Mouse (Mus musculus): ENCODE measurements around the gene Lgals3bp.
A peak's percentile ranks its signal among the peaks of the same experiment; 100 is the strongest.

Lgals3bp gene

DNA sequence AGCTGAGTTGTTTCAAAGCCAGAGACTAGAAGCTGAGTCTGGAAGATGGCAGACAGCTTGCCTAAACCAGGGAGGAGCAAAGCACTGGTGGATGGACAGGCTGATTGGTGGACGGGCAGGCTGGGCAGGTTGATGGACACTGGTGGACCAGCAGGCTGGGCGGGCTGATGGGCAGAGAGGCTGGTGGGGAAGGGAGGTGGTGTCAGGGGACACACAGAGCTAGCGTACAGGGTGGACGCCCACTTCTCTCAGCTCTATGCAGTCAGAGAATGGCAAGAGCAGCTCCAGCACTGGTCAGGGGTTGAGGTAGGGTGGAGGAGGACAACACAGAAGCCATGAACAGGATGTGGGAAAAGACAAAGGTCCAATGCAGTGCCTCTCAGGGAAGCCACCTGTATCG lies 32.6 kb downstream of the Lgals3bp start:
- Histone ChIP-seq H3K9me3 (ENCODE audit: low read length) (no peaks in the 10 kb centered on the region), H3K27me3 (ENCODE audit: insufficient read depth, low read length) (peaks cover 10% of the 10 kb centered on the region; the same call in 1 of the 2 replicates), H3K36me3 (ENCODE audit: insufficient read depth, low read length) (no peaks in the 10 kb centered on the region), H3K4me3 (replicated peaks; ENCODE audit: low read length) (no peak overlapping the region), H3K4me1 (replicated peaks; ENCODE audit: low read depth, low read length) (peaks cover 45% of the 10 kb centered on the region)
- no peak for TF ChIP-seq POU5F1 (IDR thresholded peaks at IDR 0.05; ENCODE audit: borderline replicate concordance, low read length)
- TF ChIP-seq NANOG (IDR thresholded peaks at IDR 0.05; ENCODE audit: borderline replicate concordance, low read length), result no peak
- no peak for TF ChIP-seq CTCF (conservative IDR thresholded peaks at IDR 0.05; ENCODE audit: low read length)

DNA sequence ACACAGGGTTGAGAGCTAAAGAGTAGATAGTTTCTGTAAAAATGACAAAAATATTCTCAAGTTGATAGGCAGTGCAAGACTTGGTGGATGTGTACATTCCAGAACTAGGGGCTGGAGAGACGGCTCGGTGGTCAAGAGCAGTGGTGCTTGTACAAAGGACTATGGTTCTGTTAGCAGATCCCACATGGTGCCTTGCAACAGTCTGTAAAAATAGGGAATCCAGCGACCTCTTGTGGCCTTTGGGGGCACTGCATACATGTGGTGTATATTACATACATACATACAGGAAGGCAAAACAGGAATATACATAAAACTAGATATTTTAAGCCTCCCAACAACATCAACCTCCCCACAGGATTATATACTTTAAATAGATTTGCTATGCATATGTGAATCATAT lies 33.6 kb downstream of the Lgals3bp start:
- H3K4me3 ChIP-seq (replicated peaks; ENCODE audit: low read length), result no peak overlapping the region
- H3K27me3 ChIP-seq (ENCODE audit: insufficient read depth, low read length), result peaks cover 17% of the 10 kb centered on the region
- TF ChIP-seq POU5F1 (IDR thresholded peaks at IDR 0.05; ENCODE audit: borderline replicate concordance, low read length) (no peak), CTCF (conservative IDR thresholded peaks at IDR 0.05; ENCODE audit: low read length) (peak; percentile 78)

GRCm38 (mm10) chr11:118366559-118366958 lies 35.3 kb downstream of the Lgals3bp start:
- H3K4me1 ChIP-seq (replicated peaks; ENCODE audit: low read depth, low read length), result peaks cover 34% of the 10 kb centered on the region
- no peaks in the 10 kb centered on the region for H3K9me3 ChIP-seq (ENCODE audit: low read length)
- TF ChIP-seq NANOG (IDR thresholded peaks at IDR 0.05; ENCODE audit: borderline replicate concordance, low read length), result no peak
- no peak for TF ChIP-seq CTCF (conservative IDR thresholded peaks at IDR 0.05; ENCODE audit: low read length)
- no peak for TF ChIP-seq POU5F1 (IDR thresholded peaks at IDR 0.05; ENCODE audit: borderline replicate concordance, low read length)
- peaks cover 23% of the 10 kb centered on the region for H3K27me3 ChIP-seq (ENCODE audit: insufficient read depth, low read length)
- H3K4me3 ChIP-seq (replicated peaks; ENCODE audit: low read length), result no peak overlapping the region
- H3K36me3 ChIP-seq (ENCODE audit: insufficient read depth, low read length), result no peaks in the 10 kb centered on the region

More for the DNA sequence above, 33.6 kb downstream of the Lgals3bp start:
- H3K36me3 ChIP-seq (ENCODE audit: insufficient read depth, low read length), result no peaks in the 10 kb centered on the region
- H3K4me1 ChIP-seq (replicated peaks; ENCODE audit: low read depth, low read length), result peaks cover 40% of the 10 kb centered on the region
- no peaks in the 10 kb centered on the region for H3K9me3 ChIP-seq (ENCODE audit: low read length)

- H3K36me3 ChIP-seq (ENCODE audit: insufficient read depth, low read length), result no peaks in the 10 kb centered on the region
- no peak overlapping the region for H3K4me3 ChIP-seq (replicated peaks; ENCODE audit: low read length)
- no peaks in the 10 kb centered on the region for H3K9me3 ChIP-seq (ENCODE audit: low read length)
- peaks cover 23% of the 10 kb centered on the region for H3K27me3 ChIP-seq (ENCODE audit: insufficient read depth, low read length)
- TF ChIP-seq NANOG (IDR thresholded peaks at IDR 0.05; ENCODE audit: borderline replicate concordance, low read length), result no peak
- TF ChIP-seq CTCF (conservative IDR thresholded peaks at IDR 0.05; ENCODE audit: low read length), result no peak
- no peak for TF ChIP-seq POU5F1 (IDR thresholded peaks at IDR 0.05; ENCODE audit: borderline replicate concordance, low read length)
- H3K4me1 ChIP-seq (replicated peaks; ENCODE audit: low read depth, low read length), result peaks cover 31% of the 10 kb centered on the region
These were observed 35.8 kb downstream of the Lgals3bp start for GRCm38 (mm10) chr11:118366108-118366507.

DNA sequence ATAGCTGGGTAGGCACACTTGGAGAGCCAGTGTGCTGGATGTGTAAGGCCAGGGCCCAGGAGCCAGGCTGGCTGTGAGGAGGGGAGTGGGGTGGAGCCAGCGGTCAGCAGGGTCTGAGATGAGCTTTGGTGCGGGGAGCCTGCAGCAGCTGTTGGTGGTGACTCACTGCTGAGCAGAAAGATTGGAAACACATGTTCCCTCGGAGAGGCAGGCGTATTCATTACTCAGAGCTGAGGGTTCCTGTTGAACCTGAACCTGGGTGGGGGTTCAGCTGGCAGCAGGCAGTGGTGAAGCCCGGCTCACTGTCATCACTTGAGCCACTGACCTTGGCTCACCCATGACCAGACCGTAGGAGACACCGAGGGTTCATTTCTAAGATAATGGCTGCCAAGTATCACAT lies 36.7 kb downstream of the Lgals3bp start:
- peaks cover 23% of the 10 kb centered on the region for H3K27me3 ChIP-seq (ENCODE audit: insufficient read depth, low read length)
- H3K36me3 ChIP-seq (ENCODE audit: insufficient read depth, low read length), result no peaks in the 10 kb centered on the region
- TF ChIP-seq CTCF (conservative IDR thresholded peaks at IDR 0.05; ENCODE audit: low read length) (no peak), NANOG (IDR thresholded peaks at IDR 0.05; ENCODE audit: borderline replicate concordance, low read length) (no peak), POU5F1 (IDR thresholded peaks at IDR 0.05; ENCODE audit: borderline replicate concordance, low read length) (no peak)
- no peaks in the 10 kb centered on the region for H3K9me3 ChIP-seq (ENCODE audit: low read length)
- H3K4me1 ChIP-seq (replicated peaks; ENCODE audit: low read depth, low read length), result peaks cover 41% of the 10 kb centered on the region
- no peak overlapping the region for H3K4me3 ChIP-seq (replicated peaks; ENCODE audit: low read length)

- TF ChIP-seq CTCF (conservative IDR thresholded peaks at IDR 0.05; ENCODE audit: low read length), result no peak
- TF ChIP-seq NANOG (IDR thresholded peaks at IDR 0.05; ENCODE audit: borderline replicate concordance, low read length), result no peak
- Histone ChIP-seq H3K27me3 (ENCODE audit: insufficient read depth, low read length) (peaks cover 19% of the 10 kb centered on the region), H3K4me1 (replicated peaks; ENCODE audit: low read depth, low read length) (peaks cover 46% of the 10 kb centered on the region), H3K4me3 (replicated peaks; ENCODE audit: low read length) (no peak overlapping the region), H3K9me3 (ENCODE audit: low read length) (no peaks in the 10 kb centered on the region), H3K36me3 (ENCODE audit: insufficient read depth, low read length) (no peaks in the 10 kb centered on the region)
These were observed 37.9 kb downstream of the Lgals3bp start for GRCm38 (mm10) chr11:118364021-118364420.

DNA sequence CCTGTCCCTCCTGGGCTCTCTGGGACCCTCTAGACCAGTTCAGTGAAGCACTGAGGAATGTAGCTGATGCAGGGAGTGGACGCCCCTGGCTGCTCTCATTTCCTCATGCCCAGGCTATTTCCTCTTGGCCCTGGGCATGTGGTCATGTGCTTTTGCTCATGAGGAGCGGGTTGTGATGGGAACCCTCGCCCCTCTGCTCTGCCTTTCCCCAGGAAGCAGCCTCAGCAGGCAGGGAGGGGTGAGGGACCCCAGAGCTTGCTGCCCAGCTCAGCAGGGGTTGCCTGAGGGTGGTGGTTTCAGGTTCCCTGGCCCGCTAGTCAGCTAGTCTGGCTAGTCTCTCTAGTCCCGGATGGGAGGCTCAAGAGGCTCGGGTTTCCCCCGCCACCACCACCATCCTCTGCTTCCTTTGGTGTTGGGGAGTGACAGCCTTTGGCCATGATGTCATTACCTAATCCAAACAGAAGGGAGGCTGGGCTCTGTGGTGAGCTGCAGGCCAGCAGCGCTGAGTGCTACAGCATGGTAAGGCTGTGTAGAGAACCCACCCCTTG lies 38.8 kb downstream of the Lgals3bp start:
- Histone ChIP-seq H3K4me1 (replicated peaks; ENCODE audit: low read depth, low read length) (peaks cover 46% of the 10 kb centered on the region), H3K9me3 (ENCODE audit: low read length) (no peaks in the 10 kb centered on the region), H3K36me3 (ENCODE audit: insufficient read depth, low read length) (no peaks in the 10 kb centered on the region), H3K27me3 (ENCODE audit: insufficient read depth, low read length) (peaks cover 26% of the 10 kb centered on the region), H3K4me3 (replicated peaks; ENCODE audit: low read length) (no peak overlapping the region)
- TF ChIP-seq CTCF (conservative IDR thresholded peaks at IDR 0.05; ENCODE audit: low read length) (no peak), NANOG (IDR thresholded peaks at IDR 0.05; ENCODE audit: borderline replicate concordance, low read length) (no peak), POU5F1 (IDR thresholded peaks at IDR 0.05; ENCODE audit: borderline replicate concordance, low read length) (no peak)

- Histone ChIP-seq H3K4me1 (replicated peaks; ENCODE audit: low read depth, low read length) (peaks cover 46% of the 10 kb centered on the region), H3K4me3 (replicated peaks; ENCODE audit: low read length) (no peak overlapping the region), H3K9me3 (ENCODE audit: low read length) (no peaks in the 10 kb centered on the region)
These were observed 39.4 kb downstream of the Lgals3bp start for GRCm38 (mm10) chr11:118362501-118362900.

DNA sequence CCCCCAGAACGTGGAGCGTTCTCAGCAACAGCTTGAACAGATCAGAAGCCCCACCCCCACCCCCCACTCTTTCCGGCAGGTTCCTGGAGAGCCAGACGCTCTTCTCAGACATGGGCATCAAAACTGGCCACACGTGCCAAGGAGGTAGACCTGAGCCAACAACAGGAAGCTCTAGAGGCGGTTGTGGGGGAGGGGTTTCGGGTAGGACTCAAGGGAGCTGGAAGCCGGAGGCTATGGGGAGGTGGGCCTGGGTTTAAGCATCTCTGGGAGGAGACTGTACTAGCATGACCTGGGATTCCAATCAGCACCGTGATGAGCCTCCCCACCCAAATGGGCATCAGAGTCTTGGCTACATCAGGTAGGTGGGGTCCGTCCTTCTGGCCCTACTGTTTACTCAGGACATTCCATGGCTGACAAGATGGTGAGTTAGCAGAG lies 41.0 kb downstream of the Lgals3bp start:
- H3K36me3 ChIP-seq (ENCODE audit: insufficient read depth, low read length), result no peaks in the 10 kb centered on the region

More at GRCm38 (mm10) chr11:118362501-118362900, 39.4 kb downstream of the Lgals3bp start:
- TF ChIP-seq CTCF (conservative IDR thresholded peaks at IDR 0.05; ENCODE audit: low read length) (no peak), NANOG (IDR thresholded peaks at IDR 0.05; ENCODE audit: borderline replicate concordance, low read length) (no peak)
- H3K36me3 ChIP-seq (ENCODE audit: insufficient read depth, low read length), result no peaks in the 10 kb centered on the region
- H3K27me3 ChIP-seq (ENCODE audit: insufficient read depth, low read length), result peaks cover 26% of the 10 kb centered on the region

More for the DNA sequence above, 41.0 kb downstream of the Lgals3bp start:
- H3K4me1 ChIP-seq (replicated peaks; ENCODE audit: low read depth, low read length), result peaks cover 41% of the 10 kb centered on the region
- H3K9me3 ChIP-seq (ENCODE audit: low read length), result no peaks in the 10 kb centered on the region
- H3K27me3 ChIP-seq (ENCODE audit: insufficient read depth, low read length), result peaks cover 37% of the 10 kb centered on the region
- TF ChIP-seq CTCF (conservative IDR thresholded peaks at IDR 0.05; ENCODE audit: low read length), result no peak
- no peak for TF ChIP-seq POU5F1 (IDR thresholded peaks at IDR 0.05; ENCODE audit: borderline replicate concordance, low read length)
- no peak for TF ChIP-seq NANOG (IDR thresholded peaks at IDR 0.05; ENCODE audit: borderline replicate concordance, low read length)
- 0 out of 2 replicates have a peak overlapping the region, but pooled peaks have one; percentile 7 for H3K4me3 ChIP-seq (replicated peaks; ENCODE audit: low read length)

All from E14TG2a.4 (cell line).